In genomic region chr19:37574802-37575201, GRCm38 (mm10) we compare ENCODE assay signal across 10 mouse cellular contexts. TPM values are rescaled to one million over a fixed set of nuclear protein-coding genes. Genes with fewer than 3 reads are reported as not detected.
DNase-seq lines count a peak whose midpoint lies in the region; TF ChIP-seq lines count a peak whose summit lies in the region.
"Had no signal": no experiment of that assay in that cellular context is flagged by ENCODE, and none has a peak within 500 bp of the region (broad histone marks: within the 10 kb centered on the region; RNA-seq: fewer than 3 reads in every experiment).

No protein-coding gene starts in this region.

- no peak for TF ChIP-seq CTCF in brain, embryonic 14.5 days (IDR thresholded peaks at IDR 0.05; ENCODE audit: borderline replicate concordance, extremely low read depth, insufficient read depth, insufficient read length)

- DNase-seq in gastrocnemius, postnatal 14 days = peak; percentile 19
- DNase-seq in gastrocnemius, postnatal 36 days = no peak
- DNase-seq in lung, postnatal 36 days = peak; percentile 13
- DNase-seq in lung, postnatal 4 days = no peak
- DNase-seq in brain, embryonic 14.5 days (ENCODE audit: low read depth) = peak; percentile 30
- DNase-seq in yolk sac, embryonic 10.5 days (ENCODE audit: low spot score) = peak; percentile 12
- DNase-seq in cerebellum, postnatal 25 days = no peak
- DNase-seq: cerebellum, postnatal 10 days; heart, postnatal 36 days; thymus, postnatal 4 days had no signal

- TF ChIP-seq POLR2A in brain, embryonic 14.5 days (IDR thresholded peaks at IDR 0.05; ENCODE audit: borderline replicate concordance, extremely low read depth, insufficient read depth, insufficient read length, poor library complexity, severe bottlenecking) = no peak

- intact Hi-C loops in gastrocnemius, postnatal 14 days (cut with DNase I; ENCODE audit: low total_unique reads) = no loop called here
- intact Hi-C loops in gastrocnemius, postnatal 36 days (cut with DNase I) = no loop called here

RNA-seq across cellular contexts. Expression of gene Exoc6, which starts 24.6 kb away (rescaled TPM):
- total RNA-seq in gastrocnemius, postnatal 14 days (2021) = 10 to 100 TPM; 39.4 to 41.9 TPM
- total RNA-seq in gastrocnemius, postnatal 36 days (2021) = 10 to 100 TPM; 40.6 to 48.2 TPM
- 11.2 and 11.9 TPM in 2 replicates for polyA plus RNA-seq in brain, embryonic 14.5 days (2012; rRNA removed)

Comparison
In these comparisons a context has a peak if more than half of its experiments do, and no peak if none do; other contexts are left out.
1. DNase-seq: peak in gastrocnemius, postnatal 14 days (single experiment), lung, postnatal 36 days (single experiment), brain, embryonic 14.5 days (single experiment) and yolk sac, embryonic 10.5 days (single experiment); none in gastrocnemius, postnatal 36 days (0 of 2), lung, postnatal 4 days (0 of 2) and cerebellum, postnatal 25 days (0 of 2).